Mouse (Mus musculus): ENCODE results near the gene Oasl2.

DNA sequence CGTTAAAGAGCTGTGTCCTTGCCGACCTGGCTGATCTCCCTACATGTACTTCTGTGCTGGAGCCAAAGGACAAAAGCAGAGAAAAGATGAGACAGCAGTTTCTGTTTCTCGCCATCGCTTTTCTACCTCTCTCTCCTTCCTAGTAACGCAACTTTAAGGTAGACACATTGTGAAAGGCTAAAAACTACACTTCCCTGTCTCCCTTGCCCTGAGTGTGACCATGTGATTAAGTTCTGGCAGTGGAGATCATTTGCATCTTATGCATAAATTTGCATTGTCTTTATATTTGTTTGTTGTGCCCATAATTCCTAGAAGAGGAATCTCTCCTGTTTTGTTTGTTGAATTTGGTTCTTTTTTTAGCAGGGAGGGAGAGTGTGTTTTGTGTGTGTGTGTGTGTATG is 19.1 kb downstream of the Oasl2 start:
- TF ChIP-seq CTCF (IDR thresholded peaks at IDR 0.05; ENCODE audit: insufficient read depth, low read length): no peak
- TF ChIP-seq POLR2A (IDR thresholded peaks at IDR 0.05; ENCODE audit: borderline replicate concordance, extremely low read depth, low read depth, low read length): no peak
